Mouse (Mus musculus) embryonic stem cell, embryonic (primary cell): ENCODE measurements at regions not wholly inside any gene's neighbourhood (a gene's known extent, or its start where the extent isn't known, plus 50 kb on each side); places are given as distances from the start of the nearest gene placed in this dataset.

Experiments used
- CTCF ChIA-PET, 4 experiments: fragments of 300-600 bp in 2 of 4; fragments of 350-600 bp in 2 of 4; sonication (Branson Sonifier 250); formaldehyde crosslinking; loops; one replicate each; lab custom pipeline; 2022; ENCODE audit warnings: inconsistent platforms in 2 of 4; lab: Charles Lee
- POLR2A ChIA-PET, 4 experiments: fragments of 300-600 bp in 2 of 4; fragments of 350-600 bp in 2 of 4; sonication (Branson Sonifier 250); formaldehyde crosslinking; loops; one replicate each; lab custom pipeline; 2022; ENCODE audit warnings: antibody characterized with exemption in 4 of 4, inconsistent platforms in 1 of 4; lab: Charles Lee

GRCm38 (mm10) chr4:142501177-142501576 lies 262.0 kb upstream of the Kazn start:
- ChIA-PET POLR2A (interaction anchor here in 1 of 4 experiments (0.6 to 0.7 kb wide), 2 partner anchors 51 to 272 kb away, joined by 3 to 7 read pairs; no protein-coding TSS in a partner anchor), CTCF (interaction anchor here in 2 of 4 experiments (0.7 kb wide), 2 partner anchors 306 to 369 kb away, joined by 3 read pairs; no protein-coding TSS in a partner anchor)

- ChIA-PET POLR2A (interaction anchor here in 1 of 4 experiments (0.6 to 0.7 kb wide), 2 partner anchors 52 to 272 kb away, joined by 3 to 7 read pairs; no protein-coding TSS in a partner anchor), CTCF (interaction anchor here in 2 of 4 experiments (0.6 to 0.7 kb wide), 3 partner anchors 305 to 1111 kb away, joined by 3 read pairs; no protein-coding TSS in a partner anchor)
These were observed 261.3 kb upstream of the Kazn start for GRCm38 (mm10) chr4:142500541-142500940.

DNA sequence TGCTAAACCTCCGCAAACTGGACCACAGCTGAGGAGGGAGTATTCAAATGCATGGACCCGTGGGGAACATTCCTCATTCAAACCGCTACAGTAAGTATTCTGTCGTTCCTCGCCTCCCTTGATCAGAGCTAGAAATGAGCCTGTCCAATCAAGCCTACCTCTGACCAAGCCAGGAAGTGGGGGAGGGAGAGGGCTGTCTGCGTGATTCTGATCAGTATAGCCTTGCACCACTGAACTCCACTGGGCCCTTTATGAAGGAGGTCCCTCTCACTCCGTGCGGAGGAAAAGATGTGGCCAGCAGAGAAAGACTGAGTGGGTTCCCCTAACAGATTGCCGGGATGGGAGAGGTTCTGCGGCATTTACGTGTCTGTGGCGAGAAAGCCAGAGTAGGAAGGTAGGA lies 257.4 kb upstream of the Kazn start:
- ChIA-PET POLR2A (no interaction called here), CTCF (no interaction called here)

GRCm38 (mm10) chr4:142492926-142493492 lies 253.8 kb upstream of the Kazn start:
- CTCF ChIA-PET = no interaction called here
- POLR2A ChIA-PET = interaction anchor here in 1 of 4 experiments (0.6 kb wide), 2 partner anchors 137 to 182 kb away, joined by 3 read pairs; no protein-coding TSS in a partner anchor

DNA sequence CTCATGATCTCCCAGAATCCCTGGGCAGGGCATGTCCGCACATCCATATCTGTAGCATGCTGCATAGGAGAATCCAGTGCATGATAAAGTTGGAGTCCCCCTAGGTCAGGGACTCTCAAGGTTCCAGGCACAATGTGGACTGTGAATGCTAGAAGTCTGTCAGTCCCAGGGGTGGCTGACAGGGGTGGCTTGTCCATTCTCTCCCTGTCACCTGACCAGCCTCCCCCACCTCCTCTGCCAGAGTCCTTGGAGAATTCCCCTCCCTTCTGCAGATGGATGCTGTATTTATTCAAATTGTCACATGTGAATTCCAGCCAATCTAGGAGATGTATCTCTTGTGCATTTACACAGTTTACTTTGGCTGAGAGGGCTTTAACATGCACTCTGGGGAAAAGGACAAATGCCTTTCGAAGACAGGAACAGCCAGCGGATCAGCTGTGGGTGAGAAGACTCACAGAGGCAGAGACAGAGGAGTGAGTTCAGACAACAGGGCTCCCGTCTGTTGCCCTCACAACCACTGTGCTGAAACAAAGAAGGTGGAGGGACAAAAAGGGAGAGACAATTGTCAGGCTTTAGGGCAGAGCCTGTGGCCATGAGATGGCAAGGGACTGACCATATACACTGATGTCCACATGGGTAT lies 246.7 kb upstream of the Kazn start:
- POLR2A ChIA-PET = no interaction called here
- CTCF ChIA-PET = no interaction called here

DNA sequence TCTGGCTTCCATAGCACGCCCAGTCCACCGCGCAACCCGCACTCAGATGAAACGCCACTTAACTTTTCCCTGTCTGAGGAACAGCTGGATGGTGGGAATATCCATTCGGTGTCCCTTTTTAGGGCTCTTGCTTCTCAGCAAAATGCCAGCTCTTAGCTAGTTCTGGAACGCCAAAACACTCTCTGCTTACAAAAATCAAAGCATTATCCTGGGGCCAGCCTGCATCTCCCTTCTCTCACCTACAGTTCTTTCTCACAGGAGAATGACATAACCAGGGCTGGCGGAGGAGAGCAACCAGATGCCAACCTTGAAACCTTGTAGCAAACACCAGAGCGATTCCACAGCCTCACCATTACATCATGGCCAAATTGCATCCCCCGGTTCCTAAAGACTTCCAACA lies 236.4 kb upstream of the Kazn start:
- POLR2A ChIA-PET = interaction anchor here in 1 of 4 experiments (0.6 kb wide), 1 partner anchor 22 kb away, joined by 3 read pairs; no protein-coding TSS in a partner anchor
- CTCF ChIA-PET = no interaction called here

DNA sequence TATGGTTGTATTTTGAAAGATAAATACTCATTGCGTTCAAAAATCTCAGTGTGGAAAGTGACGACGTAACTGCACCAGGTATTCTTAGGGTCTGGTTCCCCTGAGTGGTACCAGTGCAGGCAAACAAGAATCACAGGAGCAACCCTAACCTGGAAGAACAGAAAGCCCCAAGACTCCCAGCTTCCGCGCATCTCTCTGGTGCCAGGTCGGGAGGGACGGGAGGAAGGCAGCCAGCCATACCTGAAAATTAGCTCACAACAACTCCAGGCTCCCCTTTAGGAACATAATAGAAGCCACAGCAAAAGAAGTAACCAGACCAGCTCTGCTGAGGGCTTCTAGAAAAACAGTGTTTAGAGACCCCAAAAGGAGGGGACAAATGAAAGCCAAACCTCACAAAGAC lies 235.4 kb upstream of the Kazn start:
- ChIA-PET CTCF (interaction anchor here in 2 of 4 experiments (0.5 to 0.7 kb wide), 3 partner anchors 9 to 498 kb away, joined by 3 to 8 read pairs (median 7); no protein-coding TSS in a partner anchor), POLR2A (interaction anchor here in 1 of 4 experiments (0.7 kb wide), 1 partner anchor 15 kb away, joined by 4 read pairs; no protein-coding TSS in a partner anchor)

GRCm38 (mm10) chr4:142474018-142474417 lies 234.8 kb upstream of the Kazn start:
- CTCF ChIA-PET = interaction anchor here in 1 of 4 experiments (0.7 kb wide), 2 partner anchors 8 to 18 kb away, joined by 3 read pairs; no protein-coding TSS in a partner anchor
- POLR2A ChIA-PET = interaction anchor here in 3 of 4 experiments (0.6 to 0.7 kb wide), 3 partner anchors 15 to 110 kb away, joined by 3 to 4 read pairs (median 3); no protein-coding TSS in a partner anchor

DNA sequence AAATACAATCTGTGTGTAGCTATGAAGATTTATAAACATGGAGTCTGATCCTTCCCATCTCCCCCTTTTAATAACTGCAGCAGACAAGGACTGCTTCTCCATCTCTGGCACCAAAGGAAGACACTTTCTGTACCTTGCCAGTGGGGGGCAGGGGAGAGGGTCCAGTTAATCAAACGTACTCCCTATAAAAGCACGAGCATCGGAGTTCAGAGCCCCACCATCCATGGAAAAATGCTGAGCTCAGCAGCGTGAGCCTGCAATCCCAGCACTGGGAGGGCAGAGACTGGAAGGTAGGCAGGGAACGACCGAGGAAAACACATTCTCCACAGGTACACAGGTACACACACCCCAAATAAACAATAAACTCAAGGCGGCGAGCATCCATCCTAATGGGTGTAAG lies 234.1 kb upstream of the Kazn start:
- ChIA-PET POLR2A (interaction anchor here in 3 of 4 experiments (0.6 to 0.7 kb wide), 3 partner anchors 14 to 109 kb away, joined by 3 to 4 read pairs (median 3); no protein-coding TSS in a partner anchor), CTCF (interaction anchor here in 1 of 4 experiments (0.7 kb wide), 1 partner anchor 19 kb away, joined by 3 read pairs; no protein-coding TSS in a partner anchor)

GRCm38 (mm10) chr4:142472332-142472731 lies 233.1 kb upstream of the Kazn start:
- ChIA-PET CTCF (no interaction called here), POLR2A (no interaction called here)

DNA sequence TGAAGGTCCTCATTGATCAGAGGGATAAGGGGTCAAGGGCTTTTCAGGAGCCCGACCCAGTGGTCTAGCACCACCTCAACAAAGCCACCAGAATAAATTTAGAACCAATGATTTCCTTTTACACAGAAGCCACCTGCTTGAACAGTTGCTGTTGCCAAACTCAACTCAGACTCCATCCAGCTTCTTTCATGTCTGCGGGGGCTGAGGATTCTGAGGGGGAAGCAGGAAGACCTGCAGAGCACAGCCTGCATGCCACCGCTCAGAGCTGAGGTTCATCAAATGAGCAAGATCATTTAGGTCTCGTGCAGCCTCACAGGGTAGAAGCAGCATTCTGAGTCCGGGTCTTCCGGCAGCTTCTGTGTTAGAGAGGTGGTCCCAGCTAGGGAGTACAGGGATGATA lies 231.6 kb upstream of the Kazn start:
- CTCF ChIA-PET = interaction anchor here in 1 of 4 experiments (0.6 kb wide), 1 partner anchor 59 kb away, joined by 3 read pairs; no protein-coding TSS in a partner anchor
- POLR2A ChIA-PET = no interaction called here

DNA sequence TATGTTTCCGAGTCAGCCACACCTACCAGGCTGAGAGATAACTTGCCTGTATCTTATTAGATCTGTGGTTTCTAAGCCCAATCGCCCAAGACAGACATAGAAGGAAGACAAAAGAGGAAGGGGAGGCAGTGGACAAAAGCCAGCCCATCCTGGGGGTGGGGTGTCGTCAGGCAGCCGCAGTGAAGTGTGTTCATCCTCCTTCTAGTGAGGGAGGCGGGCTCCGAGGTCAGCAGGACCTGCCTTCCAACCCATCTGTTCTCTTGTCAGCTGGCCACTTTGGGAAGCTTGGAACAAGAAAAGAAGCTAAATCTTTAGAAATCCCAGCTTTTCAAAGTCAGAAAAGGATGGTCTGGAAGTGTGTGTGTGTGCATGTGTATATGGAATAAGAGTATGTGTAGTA lies 228.7 kb upstream of the Kazn start:
- CTCF ChIA-PET = no interaction called here
- POLR2A ChIA-PET = no interaction called here

DNA sequence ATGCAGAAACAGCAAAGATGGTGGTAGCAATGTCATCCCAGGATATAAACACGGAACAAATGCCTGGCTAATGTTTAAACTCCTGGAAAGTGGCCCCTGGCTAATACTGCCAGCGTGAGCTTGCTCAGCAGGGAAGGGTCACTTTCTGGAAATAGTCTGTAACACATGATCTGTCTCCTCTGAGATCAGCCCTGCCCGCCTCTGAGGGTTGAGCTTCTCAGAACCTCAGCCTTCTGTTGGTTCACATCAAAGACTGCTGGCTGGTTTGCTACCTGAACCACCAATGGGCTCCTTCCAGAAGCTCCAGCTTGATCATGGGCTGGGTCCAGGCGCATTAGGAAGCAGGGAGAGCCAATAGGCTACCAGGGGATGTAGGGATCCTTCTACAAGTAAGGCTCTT lies 226.0 kb upstream of the Kazn start:
- POLR2A ChIA-PET = interaction anchor here in 1 of 4 experiments (0.7 kb wide), 1 partner anchor 29 kb away, joined by 3 read pairs; no protein-coding TSS in a partner anchor
- CTCF ChIA-PET = interaction anchor here in 2 of 4 experiments (0.6 to 0.9 kb wide), 2 partner anchors 9 to 1578 kb away, joined by 3 to 8 read pairs; no protein-coding TSS in a partner anchor

GRCm38 (mm10) chr4:142464066-142464465 lies 224.9 kb upstream of the Kazn start:
- CTCF ChIA-PET = no interaction called here

GRCm38 (mm10) chr4:142460468-142461086 lies 221.4 kb upstream of the Kazn start:
- ChIA-PET CTCF (no interaction called here), POLR2A (interaction anchor here in 1 of 4 experiments (0.6 kb wide), 1 partner anchor 313 kb away, joined by 3 read pairs; no protein-coding TSS in a partner anchor)

More at GRCm38 (mm10) chr4:142464066-142464465, 224.9 kb upstream of the Kazn start:
- POLR2A ChIA-PET = no interaction called here

GRCm38 (mm10) chr4:142452614-142453013 lies 213.4 kb upstream of the Kazn start:
- CTCF ChIA-PET = interaction anchor here in 2 of 4 experiments (0.6 to 0.9 kb wide), 2 partner anchors 9 to 569 kb away, joined by 3 to 9 read pairs; no protein-coding TSS in a partner anchor
- POLR2A ChIA-PET = no interaction called here

- CTCF ChIA-PET = no interaction called here
- POLR2A ChIA-PET = no interaction called here
These were observed 211.7 kb upstream of the Kazn start for GRCm38 (mm10) chr4:142450884-142451283.

DNA sequence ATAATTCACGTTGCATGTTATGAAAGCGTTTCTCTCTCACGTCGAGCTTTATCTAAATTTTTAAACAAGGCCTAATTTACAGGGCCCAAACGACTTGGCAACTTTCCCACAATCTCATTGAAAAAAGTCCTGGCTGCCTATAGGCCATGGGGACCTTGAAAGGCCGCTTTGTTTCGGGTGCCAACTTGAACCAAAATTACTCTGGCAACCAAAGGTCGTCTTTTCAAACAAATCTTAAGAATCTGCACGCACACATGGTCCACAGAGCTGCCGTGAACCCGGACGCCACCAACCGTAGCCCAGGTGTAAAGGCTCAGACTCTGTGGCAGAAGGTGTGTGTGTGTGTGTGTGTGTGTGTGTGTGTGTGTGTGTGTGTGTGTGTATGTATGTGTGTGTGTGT lies 210.5 kb upstream of the Kazn start:
- ChIA-PET POLR2A (interaction anchor here in 1 of 4 experiments (1.2 kb wide), 1 partner anchor 15 kb away, joined by 3 read pairs; no protein-coding TSS in a partner anchor), CTCF (interaction anchor here in 1 of 4 experiments (0.5 kb wide), 1 partner anchor 324 kb away, joined by 4 read pairs; no protein-coding TSS in a partner anchor)
